Mouse (Mus musculus) MEL (cell line): Measurements from ENCODE around the gene Tmtc2.

Experiments used
- CTCF ChIP-seq, 3 experiments: IDR thresholded peaks in 2 of 3; conservative IDR thresholded peaks in 1 of 3; 2 replicates each; pipeline ENCODE4 v1.5.1; 2011 to 2012; ENCODE audit warnings: low read length in 3 of 3, low read depth in 2 of 3, mild to moderate bottlenecking in 2 of 3, improper control_type of control experiment in 1 of 3, inconsistent platforms in 1 of 3, mixed read lengths in 1 of 3, moderate library complexity in 1 of 3; ENCODE audit not compliant: control insufficient read depth in 1 of 3, insufficient read depth in 1 of 3, poor library complexity in 1 of 3, severe bottlenecking in 1 of 3
- EP300 ChIP-seq, 2 experiments: IDR thresholded peaks; 2 replicates each; pipeline ENCODE4 v1.6.1; 2011; ENCODE audit warnings: improper control_type of control experiment in 2 of 2, low read length in 2 of 2, low read depth in 1 of 2, mild to moderate bottlenecking in 1 of 2
- MEF2A ChIP-seq: IDR thresholded peaks from 2 replicates; pipeline ENCODE4 v1.6.1; 2014; ENCODE audit warnings: low read depth, mild to moderate bottlenecking, inconsistent platforms, low read length, improper control_type of control experiment; ENCODE audit not compliant: poor library complexity, insufficient replicate concordance, severe bottlenecking; ENCODE audit errors: extremely low read depth
- POLR2A ChIP-seq, 2 experiments: IDR thresholded peaks; 2 replicates each; pipeline ENCODE4 v1.6.1; 2011 to 2012; ENCODE audit warnings: low read length in 2 of 2, mild to moderate bottlenecking in 2 of 2, control low read depth in 1 of 2, improper control_type of control experiment in 1 of 2, low read depth in 1 of 2, moderate library complexity in 1 of 2; ENCODE audit not compliant: control insufficient read depth in 1 of 2, insufficient read depth in 1 of 2, poor library complexity in 1 of 2

- no peak for TF ChIP-seq MEF2A
- no peak for TF ChIP-seq POLR2A (IDR thresholded peaks at IDR 0.05; ENCODE audit: control insufficient read depth in 1 of 2, insufficient read depth in 1 of 2, low read depth in 1 of 2, low read length in 2 of 2, poor library complexity in 1 of 2)
- TF ChIP-seq CTCF (IDR thresholded peaks at IDR 0.05 in 2 of 3, conservative IDR thresholded peaks at IDR 0.05 in 1 of 3; ENCODE audit: control insufficient read depth in 1 of 3, insufficient read depth in 1 of 3, low read depth in 2 of 3, low read length in 3 of 3, poor library complexity in 1 of 3, severe bottlenecking in 1 of 3): no peak
- no peak for TF ChIP-seq EP300 (IDR thresholded peaks at IDR 0.05; ENCODE audit: low read depth in 1 of 2, low read length in 2 of 2)
These were observed 243.9 kb downstream of the Tmtc2 start for GRCm38 (mm10) chr10:105330327-105330726.
